Mouse (Mus musculus): ENCODE data around the gene Trim13.
"Not testable (repeated sequence)": the region's sequence is repeated elsewhere in the genome, so short reads cannot be mapped to it uniquely, and the experiment has no call there.

Gene Trim13

GRCm38 (mm10) chr14:61597968-61598367, at the start of gene Trim13:
TSS of gene Trim13 (plus strand) at chr14:61598247.
- DNase-seq (ENCODE audit: low spot score in 2 of 2): no peak

- DNase-seq (ENCODE audit: low spot score in 2 of 2): no peak
Observed at GRCm38 (mm10) chr14:61548614-61549013, 49.4 kb upstream of the Trim13 start.

GRCm38 (mm10) chr14:61555931-61556288, 42.1 kb upstream of the Trim13 start:
- DNase-seq (ENCODE audit: low spot score in 2 of 2): no peak

GRCm38 (mm10) chr14:61556289-61557147, 41.5 kb upstream of the Trim13 start, which contains the start of gene Spryd7:
TSS of gene Spryd7 (minus strand) at chr14:61556886.
- DNase-seq (ENCODE audit: low spot score in 2 of 2): peak; percentile 98

GRCm38 (mm10) chr14:61558901-61559300, 39.1 kb upstream of the Trim13 start:
- no peak for DNase-seq (ENCODE audit: low spot score in 2 of 2)

- DNase-seq (ENCODE audit: low spot score in 2 of 2): no peak
Observed at GRCm38 (mm10) chr14:61559856-61560255, 38.2 kb upstream of the Trim13 start.

- DNase-seq (ENCODE audit: low spot score in 2 of 2): not testable (repeated sequence)
Observed at GRCm38 (mm10) chr14:61566211-61566610, 31.8 kb upstream of the Trim13 start.

GRCm38 (mm10) chr14:61569344-61569743, 28.7 kb upstream of the Trim13 start:
- no peak for DNase-seq (ENCODE audit: low spot score in 2 of 2)

GRCm38 (mm10) chr14:61571366-61571765, 26.7 kb upstream of the Trim13 start:
- DNase-seq (ENCODE audit: low spot score in 2 of 2): peak; percentile 73 to 79

- DNase-seq (ENCODE audit: low spot score in 2 of 2): no peak
Observed at GRCm38 (mm10) chr14:61572131-61572530, 25.9 kb upstream of the Trim13 start.

GRCm38 (mm10) chr14:61575066-61575465, 23.0 kb upstream of the Trim13 start:
- no peak for DNase-seq (ENCODE audit: low spot score in 2 of 2)

GRCm38 (mm10) chr14:61575941-61576340, 22.1 kb upstream of the Trim13 start:
- no peak for DNase-seq (ENCODE audit: low spot score in 2 of 2)

GRCm38 (mm10) chr14:61589288-61590065, 8.6 kb upstream of the Trim13 start:
- no peak for DNase-seq (ENCODE audit: low spot score in 2 of 2)

GRCm38 (mm10) chr14:61596719-61597426, 1.2 kb upstream of the Trim13 start:
- DNase-seq (ENCODE audit: low spot score in 2 of 2): no peak

GRCm38 (mm10) chr14:61599057-61599806, 1.2 kb downstream of the Trim13 start:
- DNase-seq (ENCODE audit: low spot score in 2 of 2): peak; percentile 86 to 89

GRCm38 (mm10) chr14:61601348-61601747, 3.3 kb downstream of the Trim13 start:
- DNase-seq (ENCODE audit: low spot score in 2 of 2): no peak

GRCm38 (mm10) chr14:61603069-61603755, 5.2 kb downstream of the Trim13 start:
- DNase-seq (ENCODE audit: low spot score in 2 of 2): no peak

- DNase-seq (ENCODE audit: low spot score in 2 of 2): no peak
Observed at GRCm38 (mm10) chr14:61604081-61604480, 6.0 kb downstream of the Trim13 start.

- not testable (repeated sequence) for DNase-seq (ENCODE audit: low spot score in 2 of 2)
Observed at GRCm38 (mm10) chr14:61606088-61606487, 8.0 kb downstream of the Trim13 start.

- DNase-seq (ENCODE audit: low spot score in 2 of 2): no peak
Observed at GRCm38 (mm10) chr14:61607157-61607556, 9.1 kb downstream of the Trim13 start, which contains the start of gene Kcnrg. TSS of gene Kcnrg (plus strand) at chr14:61607457.

- DNase-seq (ENCODE audit: low spot score in 2 of 2): no peak
Observed at GRCm38 (mm10) chr14:61611766-61612165, 13.7 kb downstream of the Trim13 start.
